Mouse (Mus musculus): Measurements from ENCODE around the gene Shisa8. TPM values are rescaled to one million over a fixed set of nuclear protein-coding genes. Genes with fewer than 3 reads are reported as not detected.

Gene Shisa8
- total RNA-seq, 2 experiments from 2014 or later, result 1.4 to 1.9 TPM

DNA sequence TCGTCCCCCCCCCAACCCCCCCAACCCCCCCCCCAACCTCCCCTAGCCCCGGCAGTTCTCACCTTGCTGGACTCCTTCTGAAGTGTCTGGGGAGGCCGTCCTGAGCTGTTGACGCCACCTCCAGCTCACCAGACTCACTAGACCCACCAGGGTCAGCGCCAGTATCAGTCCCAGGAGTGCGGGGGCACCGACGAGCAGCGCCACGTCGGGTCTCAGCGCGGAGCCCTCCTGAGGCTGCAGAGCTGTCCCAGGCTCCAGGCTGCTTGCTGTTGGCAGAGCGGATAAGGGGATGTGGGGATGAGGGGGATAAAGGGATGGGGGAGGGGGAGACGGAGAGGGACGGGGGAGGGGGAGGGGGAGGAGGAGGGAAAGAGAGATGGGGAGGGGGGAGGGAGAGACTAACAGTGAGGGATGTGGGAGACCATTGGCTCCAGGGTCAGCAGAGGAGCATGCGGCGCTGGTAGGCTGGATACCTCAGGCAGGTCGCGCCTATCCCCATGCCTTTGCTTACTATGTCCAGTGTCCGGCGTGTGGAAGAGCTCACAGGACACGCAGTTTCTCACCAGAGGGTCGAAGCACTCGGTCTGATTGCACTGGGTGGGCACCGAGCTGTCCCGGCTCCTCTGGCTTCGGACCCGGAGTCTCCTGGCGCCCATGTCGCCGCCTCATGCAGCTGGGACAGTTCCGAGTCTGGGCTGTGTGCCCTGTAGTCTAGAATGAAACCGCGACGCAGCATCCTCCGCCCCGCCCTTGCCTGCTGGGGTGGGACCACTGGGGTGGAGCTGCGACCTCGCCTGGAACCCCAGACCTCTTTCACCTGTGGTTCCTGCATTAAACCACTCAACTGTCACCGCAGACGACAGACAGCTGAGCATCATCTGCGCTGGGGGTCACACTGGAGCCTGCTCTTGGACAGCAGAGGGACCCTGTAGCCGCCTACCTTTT is 11.3 kb upstream of the Shisa8 start, which contains the start of gene Tnfrsf13c:
Tnfrsf13c (minus strand) TSS at position 713 of the 945 bp plus-strand sequence.
- no peak for DNase-seq (ENCODE audit: extremely low spot score in 1 of 2, low spot score in 1 of 2)

DNA sequence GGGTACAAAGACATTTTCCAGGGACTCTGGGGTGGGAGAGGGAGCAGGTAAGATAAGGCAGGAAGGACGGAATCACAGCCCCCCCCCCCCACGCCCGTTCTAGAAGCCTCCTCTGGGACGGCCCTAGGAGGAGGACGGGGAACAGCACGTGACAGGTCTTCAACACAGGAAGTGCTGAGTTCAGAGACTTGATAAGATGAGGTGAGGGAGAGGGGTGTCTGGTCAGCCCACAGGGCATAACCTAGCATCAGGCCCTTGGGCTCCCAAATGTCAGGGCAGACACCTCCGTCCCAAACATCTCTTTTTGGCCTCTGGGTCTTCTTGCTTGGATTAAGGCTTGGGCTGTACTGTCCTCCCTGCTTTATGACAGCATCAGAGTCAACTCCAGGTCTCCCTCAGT is 10.6 kb upstream of the Shisa8 start:
- no peak for DNase-seq (ENCODE audit: extremely low spot score in 1 of 2, low spot score in 1 of 2)

DNA sequence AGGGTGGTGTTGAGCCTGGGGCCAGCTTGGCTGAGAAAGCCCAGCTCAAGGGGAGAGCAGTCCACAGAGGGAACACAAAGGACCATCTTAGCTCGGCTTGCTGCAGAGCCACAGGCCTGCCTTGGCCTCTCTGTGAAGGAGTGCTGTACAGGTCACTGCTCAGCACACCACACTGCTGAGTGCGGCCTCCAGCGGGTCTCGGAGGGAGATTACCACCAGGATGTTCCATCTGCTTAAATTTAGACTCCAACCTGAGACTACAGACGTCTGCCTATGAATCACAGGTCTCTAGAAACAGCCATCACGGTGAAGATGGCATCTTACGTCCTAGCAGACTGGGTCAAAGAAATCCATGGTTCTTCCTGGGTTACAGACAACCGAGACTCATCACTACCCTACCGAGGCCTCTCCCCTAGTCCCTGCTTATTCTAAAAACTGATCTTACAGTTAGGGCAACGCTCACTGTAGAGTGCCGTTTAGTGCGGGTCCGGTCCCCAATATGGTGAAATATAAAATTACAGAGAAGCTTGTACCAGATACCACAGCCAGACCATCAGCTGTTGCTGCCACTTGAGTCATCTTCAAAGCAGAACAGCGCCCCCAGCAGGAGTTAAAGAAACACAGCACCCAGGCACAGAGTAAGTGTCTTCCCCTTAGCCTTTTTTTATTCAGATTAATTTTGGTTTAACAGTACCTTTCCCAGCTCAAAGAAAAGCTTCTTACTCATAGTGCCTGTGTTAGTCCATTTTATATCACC is 8.7 kb upstream of the Shisa8 start:
- no peak for DNase-seq (ENCODE audit: extremely low spot score in 1 of 2, low spot score in 1 of 2)

DNA sequence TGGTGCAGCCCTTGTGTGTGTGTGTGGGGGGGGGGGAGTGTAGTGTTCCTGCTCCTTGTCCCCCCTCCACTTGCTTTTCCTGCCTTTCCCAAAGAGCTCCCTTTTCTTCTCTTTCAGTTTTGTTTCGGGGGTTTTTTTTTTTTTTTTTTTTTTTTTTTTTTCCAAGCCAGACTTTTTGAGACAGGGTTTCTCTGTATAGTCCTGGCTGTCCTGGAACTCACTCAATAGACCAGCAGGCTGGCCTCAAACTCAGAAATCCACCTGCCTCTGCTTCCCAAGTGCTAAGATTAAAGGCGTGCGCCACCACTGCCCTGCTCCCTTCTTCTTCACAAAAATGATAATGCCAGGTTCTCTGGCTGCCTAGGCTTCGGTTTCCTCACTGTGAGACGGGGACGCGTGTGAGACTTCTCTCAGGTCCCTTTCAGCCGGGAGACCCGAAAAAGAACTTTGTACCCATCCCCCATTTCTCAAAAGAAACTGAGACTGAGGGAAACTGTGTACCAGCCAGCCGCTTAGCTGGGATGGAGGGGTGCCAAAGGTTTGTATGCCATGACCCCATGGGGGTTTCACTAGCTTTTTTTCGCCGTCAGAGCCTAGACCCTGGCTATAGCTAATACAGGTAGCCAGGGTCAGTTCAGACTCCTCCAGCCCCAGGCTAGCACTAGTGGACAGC is 7.5 kb upstream of the Shisa8 start:
- DNase-seq (ENCODE audit: extremely low spot score in 1 of 2, low spot score in 1 of 2), result no peak

DNA sequence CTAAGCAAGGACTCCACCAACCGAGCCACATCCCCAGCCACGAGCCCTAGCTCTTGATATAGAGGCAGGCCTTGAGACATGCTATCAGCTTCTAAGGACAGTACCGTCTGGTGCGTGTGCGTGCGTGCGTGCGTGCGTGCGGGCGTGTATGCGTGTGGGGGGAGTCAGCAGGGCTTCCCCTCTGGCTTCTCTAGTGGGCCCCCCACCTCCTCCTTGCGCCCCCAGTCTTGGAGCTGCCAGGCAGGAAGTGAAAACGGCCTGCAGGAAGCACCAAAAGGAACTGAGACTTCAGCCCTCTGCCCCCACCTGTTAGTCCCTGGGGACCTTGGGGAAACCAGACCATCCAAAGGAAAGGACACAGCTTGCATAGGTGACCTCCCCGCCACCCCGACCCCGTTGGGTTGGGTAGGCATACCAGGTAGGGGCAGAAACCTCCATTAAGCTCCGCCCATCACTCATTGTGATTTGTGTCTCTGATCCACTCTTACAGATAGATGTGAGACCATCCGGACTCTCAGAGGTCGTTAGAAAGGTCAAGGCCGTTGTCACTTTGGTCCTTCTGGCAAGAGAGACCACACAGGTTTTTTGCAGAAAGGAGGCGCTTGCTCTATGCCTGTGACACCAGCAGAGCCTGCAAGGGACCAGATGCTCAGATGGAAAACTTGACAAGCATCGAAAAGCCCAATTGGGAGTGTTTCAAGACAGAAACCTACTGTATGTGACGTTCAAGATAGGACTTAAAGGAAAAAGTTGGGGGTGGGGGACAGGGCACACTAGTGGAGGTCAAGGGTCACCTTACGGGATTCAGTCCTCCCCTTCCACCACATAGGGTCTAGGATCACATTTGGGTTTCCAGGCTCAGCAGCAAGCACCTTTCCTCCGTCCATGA is 6.4 kb upstream of the Shisa8 start:
- no peak for DNase-seq (ENCODE audit: extremely low spot score in 1 of 2, low spot score in 1 of 2)

DNA sequence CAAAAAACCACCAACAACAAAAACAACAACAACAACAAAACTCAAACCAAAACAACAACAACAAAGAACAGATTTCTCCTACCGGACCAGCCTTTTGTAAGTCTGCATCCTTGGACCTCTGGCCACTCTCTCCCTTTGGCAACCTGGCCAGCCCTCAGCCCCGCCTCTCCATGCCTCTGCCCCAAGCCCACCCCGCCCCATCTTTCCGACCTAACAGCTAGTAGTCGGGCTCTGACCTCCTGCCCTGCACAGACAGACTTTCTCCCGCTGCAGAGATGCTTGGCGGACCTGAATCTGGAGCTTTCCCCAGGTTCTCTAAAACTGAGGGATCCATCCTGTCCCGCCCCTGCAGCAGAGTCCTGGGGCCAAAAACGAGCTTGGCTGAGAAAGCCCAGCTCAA is 5.4 kb upstream of the Shisa8 start:
- no peak for DNase-seq (ENCODE audit: extremely low spot score in 1 of 2, low spot score in 1 of 2)

DNA sequence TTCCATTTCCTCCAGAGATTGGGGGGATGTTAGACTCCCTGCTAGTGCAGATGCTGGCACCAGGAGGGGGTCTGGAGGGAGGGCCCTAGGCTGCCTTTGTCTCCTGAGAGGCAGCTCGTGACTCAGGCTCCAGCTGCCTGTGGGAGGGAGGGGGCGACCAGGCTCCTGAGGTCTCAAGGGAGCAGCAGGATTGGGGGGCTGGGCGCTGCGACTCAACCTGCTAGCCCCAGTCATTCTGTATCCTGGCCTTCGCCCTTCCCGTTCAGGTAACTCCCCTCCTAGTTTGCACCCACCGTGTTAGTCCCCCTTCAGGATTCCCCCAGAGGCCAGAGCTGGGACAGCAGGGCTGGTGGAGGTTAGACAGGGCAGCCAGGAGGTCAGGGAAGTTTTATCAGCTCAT is 4.4 kb upstream of the Shisa8 start:
- no peak for DNase-seq (ENCODE audit: extremely low spot score in 1 of 2, low spot score in 1 of 2)

DNA sequence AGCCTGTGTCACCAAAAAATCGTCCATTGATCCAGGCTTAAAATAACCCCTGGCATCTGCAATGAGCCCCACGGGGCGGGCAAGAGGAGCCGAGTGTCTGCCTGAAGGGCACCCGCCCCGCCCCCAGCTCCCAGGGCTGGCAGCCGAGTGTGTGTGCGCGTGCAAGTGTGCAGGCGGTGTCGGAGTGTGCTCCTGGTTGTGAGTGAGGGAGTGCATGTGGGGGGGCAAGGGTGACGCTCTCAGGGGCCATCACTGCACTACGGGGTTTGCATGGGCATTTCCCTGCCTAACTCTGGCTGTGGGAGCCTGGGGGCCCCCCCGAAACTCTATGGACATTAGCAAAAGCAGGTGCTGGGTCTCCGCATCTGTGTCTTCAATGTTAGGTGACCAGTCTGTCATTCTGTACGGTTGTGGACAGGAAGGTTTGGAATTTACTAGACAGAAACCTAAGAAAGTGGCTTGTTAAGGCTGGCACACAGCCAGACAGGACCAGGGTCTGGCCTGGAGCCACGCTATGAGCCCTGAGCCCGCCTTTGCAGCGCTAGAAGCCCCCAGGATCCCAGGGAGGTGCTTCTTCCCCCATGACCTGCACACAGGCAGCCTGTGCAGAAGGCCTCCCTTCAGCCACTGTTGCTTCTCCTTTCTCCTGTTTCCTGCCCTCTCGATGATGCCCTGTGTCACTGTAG is 3.7 kb upstream of the Shisa8 start:
- DNase-seq (ENCODE audit: extremely low spot score in 1 of 2, low spot score in 1 of 2), result no peak

DNA sequence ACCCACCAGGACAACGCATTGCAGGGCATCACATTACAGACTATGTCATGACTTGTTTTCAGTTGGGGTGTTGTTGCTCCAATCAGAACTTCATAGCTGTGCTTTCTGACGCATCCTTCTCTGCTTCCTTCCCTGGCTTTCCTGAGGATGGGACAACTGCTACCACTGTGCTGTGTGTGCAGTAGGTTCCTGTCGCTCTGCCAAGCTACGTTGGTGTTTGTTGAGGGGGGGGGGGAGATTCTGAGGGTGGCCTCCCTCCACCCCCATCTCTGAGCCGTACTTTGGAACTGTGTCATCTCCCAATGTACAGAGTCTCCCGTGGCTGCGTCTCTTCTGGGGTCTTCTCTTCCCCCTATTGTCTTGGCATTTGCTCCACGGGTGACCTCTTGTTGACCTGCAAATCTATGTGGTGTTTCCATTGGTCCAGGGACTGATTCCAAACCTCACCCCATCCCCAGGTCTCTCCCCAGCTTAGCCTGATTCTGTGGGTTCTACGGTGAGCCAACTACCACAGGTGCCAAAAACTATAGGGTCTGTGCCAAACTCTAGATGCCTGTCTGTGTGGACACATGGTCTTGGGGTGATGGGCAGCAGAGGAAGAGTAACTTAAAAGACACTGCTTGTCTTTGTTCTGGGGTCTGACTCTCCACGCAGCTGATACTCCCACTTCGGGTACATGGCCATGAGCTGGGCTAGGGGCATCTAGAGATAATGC is 2.9 kb upstream of the Shisa8 start:
- DNase-seq (ENCODE audit: extremely low spot score in 1 of 2, low spot score in 1 of 2), result no peak

DNA sequence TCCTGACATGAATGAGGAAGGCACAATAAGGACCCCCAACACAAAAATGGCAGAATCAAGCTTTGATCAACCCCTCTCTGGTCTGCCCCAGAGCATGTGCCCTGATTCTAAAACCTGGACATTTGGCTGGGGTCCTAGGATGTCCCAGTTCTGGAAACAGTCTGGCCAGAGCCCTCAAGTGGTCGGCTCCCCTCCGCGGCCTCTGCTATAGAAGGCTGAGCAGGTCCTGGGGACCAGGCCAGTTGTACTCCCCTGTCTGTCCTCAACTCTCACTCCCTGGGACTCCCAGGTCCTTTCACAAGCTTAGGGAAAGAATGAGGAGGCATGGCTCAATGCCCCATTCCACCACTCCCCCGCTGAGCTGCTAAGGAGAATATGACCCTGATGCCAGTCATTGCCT is 607 bp upstream of the Shisa8 start:
- no peak for DNase-seq (ENCODE audit: extremely low spot score in 1 of 2, low spot score in 1 of 2)

DNA sequence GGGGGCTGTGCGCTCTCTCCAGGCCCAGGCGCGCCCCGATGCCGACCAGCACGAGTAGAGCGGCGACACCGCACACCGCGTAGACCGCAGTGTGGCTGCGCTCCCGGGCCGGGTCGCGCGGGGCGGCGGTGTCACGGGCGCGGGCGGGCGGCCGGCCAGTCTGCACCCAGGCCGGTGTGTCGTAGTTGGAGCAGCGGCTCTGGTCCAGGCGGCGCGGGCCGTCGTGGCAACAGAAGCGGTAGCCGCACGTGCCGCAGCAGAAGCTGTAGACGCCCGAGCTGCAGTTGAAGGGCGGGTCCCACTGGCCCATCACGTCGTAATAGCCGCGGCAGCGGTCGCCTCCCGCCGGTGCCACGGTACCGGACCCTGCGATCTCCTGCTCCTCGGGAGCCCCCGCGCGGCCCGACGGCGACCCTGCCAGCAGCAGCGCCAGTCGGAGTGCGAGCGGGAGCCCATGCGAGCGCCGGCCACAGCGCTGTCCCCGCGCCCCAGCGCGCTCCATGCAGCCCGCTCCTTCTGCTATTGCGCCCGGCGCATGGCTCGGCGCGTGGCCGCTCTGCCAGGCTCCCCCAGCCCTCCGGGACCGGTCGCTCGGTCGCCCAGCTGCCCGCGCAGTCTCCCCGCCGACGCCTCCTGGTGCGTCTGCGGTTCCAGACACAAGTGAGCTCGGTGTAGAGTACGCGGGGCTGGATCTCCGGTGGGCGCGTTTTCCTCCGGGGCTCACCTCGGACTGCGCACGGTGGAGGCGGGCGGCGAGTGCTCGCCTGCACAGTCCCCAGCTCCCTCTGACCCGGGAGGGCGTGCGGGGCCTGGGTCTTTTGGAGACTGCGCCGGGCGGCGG is 484 bp downstream of the Shisa8 start:
- no peak for DNase-seq (ENCODE audit: extremely low spot score in 1 of 2, low spot score in 1 of 2)

DNA sequence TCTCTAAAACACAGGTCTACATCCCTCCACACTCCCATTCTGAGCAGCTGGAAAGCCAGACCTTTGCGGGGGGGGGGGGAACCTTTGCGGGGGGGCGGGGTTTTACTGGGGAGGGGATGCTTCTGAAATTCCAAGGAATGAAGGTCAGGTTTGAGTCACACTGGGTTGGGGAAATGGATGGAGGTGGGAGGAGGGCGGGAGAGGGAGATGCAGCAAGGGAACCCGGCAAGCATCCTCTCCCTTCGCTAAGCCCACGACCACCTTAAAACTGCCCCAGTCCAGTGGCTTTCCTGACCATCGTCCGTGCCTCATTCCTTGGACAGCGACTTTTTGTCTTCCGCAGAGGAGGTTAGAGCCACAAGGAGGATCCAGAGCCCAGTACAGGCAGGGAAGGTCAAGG is 1.3 kb downstream of the Shisa8 start:
- DNase-seq (ENCODE audit: extremely low spot score in 1 of 2, low spot score in 1 of 2), result no peak

DNA sequence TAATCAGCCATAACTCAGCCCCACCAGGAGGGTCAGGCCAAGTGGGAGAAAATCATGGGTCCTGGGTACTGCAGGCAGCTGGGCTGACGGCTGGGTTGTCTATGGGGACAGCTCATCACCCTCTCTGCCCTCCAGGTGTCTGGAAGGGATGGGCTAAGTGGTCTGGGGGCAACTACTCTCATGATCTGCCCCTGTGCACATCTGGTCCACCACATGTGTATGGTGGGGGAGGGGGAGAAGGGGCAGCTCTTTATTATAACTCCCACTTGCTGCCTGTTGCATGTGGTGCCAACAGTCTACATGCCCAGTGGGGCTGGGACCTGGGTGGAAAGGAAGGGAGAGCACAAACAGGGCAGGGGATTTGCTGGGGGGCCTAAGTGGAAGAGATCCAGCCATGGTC is 1.8 kb downstream of the Shisa8 start:
- DNase-seq (ENCODE audit: extremely low spot score in 1 of 2, low spot score in 1 of 2), result no peak

DNA sequence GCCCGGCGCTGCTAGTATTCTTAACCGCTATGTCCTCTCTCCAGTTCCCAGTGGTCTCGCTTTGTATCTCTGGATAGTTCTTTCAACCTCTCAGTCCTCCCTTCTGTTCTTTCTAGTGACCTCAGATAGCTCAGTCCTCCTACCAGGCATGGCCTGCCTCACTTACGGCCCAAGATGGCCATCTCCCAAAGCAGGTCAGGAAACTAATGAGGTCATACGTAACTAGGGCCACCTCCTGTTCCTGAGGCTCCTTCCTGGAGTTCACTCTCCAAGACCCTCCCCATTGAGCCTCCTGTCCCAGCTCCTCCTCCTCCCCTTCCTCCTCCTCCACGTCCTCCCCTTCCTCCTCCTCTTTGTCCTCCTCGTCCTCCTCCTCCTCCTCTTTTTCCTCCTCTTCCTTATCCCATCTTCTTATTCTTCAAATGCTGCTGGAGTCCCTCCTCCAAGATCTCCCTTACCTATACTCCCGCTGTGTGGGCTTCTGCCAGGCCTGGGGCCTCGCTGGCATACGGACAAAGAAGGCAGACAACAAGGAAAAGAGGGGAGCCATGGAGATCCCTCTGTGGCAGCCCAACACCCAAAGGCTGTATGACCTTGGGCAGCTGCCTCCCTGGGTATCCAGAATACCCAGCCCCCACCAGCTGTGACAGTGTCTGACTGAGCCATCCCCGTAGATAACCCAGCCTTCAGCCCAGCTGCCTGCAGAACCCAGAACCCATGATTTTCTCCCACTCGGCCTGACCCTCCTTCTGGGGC is 3.1 kb downstream of the Shisa8 start:
- DNase-seq (ENCODE audit: extremely low spot score in 1 of 2, low spot score in 1 of 2), result no peak

DNA sequence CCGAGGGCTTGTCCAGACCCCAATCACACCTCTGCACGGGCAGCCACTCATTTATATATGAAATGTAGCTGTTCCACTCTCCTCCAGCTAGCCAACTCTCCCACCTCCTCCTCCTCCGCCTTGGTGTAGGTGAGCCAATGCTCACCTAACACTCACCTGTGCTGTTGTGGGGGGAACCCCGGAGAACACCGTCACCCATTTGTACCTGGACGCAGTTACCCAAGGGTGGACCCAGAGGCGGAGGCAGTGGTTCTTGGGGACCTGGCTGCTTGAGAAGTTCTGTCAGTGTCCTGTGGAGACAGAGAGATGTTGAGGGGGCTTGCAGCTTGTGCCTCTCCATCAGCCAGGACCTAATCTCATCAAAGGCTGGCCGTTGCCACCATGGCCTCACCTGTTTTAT is 4.3 kb downstream of the Shisa8 start:
- DNase-seq (ENCODE audit: extremely low spot score in 1 of 2, low spot score in 1 of 2), result no peak

DNA sequence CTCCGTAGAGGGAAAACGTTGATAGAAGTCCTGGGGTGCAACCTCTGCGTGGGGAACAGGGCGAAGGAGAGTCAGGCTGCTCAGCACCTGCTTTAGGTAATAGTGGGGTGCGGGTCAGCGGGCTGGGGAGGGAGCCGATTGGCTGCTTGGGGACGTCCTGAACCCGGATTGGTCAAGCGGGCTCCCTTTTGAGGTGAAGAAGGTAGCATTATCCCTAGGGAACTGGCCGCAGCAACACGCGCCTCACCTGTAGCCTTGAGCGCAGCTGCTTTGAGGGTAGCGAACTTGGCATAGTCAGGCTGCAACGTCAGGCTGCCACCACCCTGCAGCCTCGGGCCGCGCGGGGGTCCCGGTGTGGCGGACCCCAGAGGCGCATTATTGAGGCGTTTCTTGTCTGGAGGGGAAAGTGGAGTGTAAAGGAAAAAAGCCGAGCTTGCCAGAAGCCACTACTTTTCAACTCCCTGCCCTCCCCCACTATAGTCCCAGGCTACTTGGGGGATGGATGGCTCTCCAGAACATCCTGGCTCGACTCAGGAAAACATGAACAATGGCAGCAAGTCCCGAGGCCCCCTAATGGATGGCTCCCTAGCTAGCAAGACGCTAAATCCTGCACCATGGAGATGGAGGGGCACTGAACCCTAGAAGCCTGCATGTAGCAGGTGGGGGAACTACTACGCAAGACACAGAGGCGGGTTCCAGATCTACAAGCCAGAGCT is 5.0 kb downstream of the Shisa8 start:
- no peak for DNase-seq (ENCODE audit: extremely low spot score in 1 of 2, low spot score in 1 of 2)

DNA sequence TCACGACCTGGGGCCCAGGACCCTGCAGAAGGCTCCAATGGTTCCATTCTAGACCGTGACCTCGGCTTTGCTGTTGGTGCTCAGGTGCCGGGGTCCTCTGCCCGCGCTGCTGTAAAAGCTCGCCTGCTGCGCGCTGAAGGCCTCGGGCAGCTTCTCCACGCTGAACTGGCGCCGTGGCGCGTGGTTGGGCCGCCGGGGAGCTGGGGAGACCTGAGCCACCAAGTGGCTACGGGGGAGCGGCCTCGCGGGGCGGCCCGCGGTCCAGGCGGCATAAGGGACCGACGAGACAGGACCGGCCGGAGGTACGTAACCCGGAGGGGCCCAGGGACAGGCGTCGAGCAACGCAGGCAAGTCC is 5.5 kb downstream of the Shisa8 start:
- DNase-seq (ENCODE audit: extremely low spot score in 1 of 2, low spot score in 1 of 2), result no peak

Data from layer of hippocampus, postnatal 25 days (tissue).